Mouse (Mus musculus) embryonic facial prominence, embryonic 11.5 days (tissue): ENCODE results near the gene Snap29. TPM values are rescaled to one million over a fixed set of nuclear protein-coding genes. Genes with fewer than 3 reads are reported as not detected.

Source experiments
- ATAC-seq: fragments of 200-750 bp; cut with Nextera tagmentation; replicated peaks from 2 replicates; pipeline ENCODE4 v1.8.0; 2017; ENCODE audit warnings: low read depth; ENCODE audit not compliant: insufficient number of reproducible peaks, low FRiP score, low TSS enrichment
- DNase-seq: peaks from one replicate; pipeline ENCODE4 v3.0.0-alpha.2; 2015; ENCODE audit warnings: low spot score
- H3K27ac ChIP-seq: fragments of 300-500 bp; sonication (generic); replicated peaks from 2 replicates; pipeline ENCODE4 v1.5.1; 2014; ENCODE audit warnings: mild to moderate bottlenecking, low read depth, low read length, control low read depth
- H3K27me3 ChIP-seq: fragments of 300-500 bp; sonication (generic); 2 replicates; pipeline ENCODE4 v1.6.1; 2014; ENCODE audit warnings: mild to moderate bottlenecking, low read length, moderate library complexity, mixed read lengths; ENCODE audit not compliant: control insufficient read depth, insufficient read depth
- H3K36me3 ChIP-seq: fragments of 300-500 bp; sonication (generic); replicated peaks from 2 replicates; pipeline ENCODE4 v1.6.1; 2014; ENCODE audit warnings: low read depth, mild to moderate bottlenecking, low read length, moderate library complexity, mixed read lengths; ENCODE audit not compliant: control insufficient read depth, insufficient read depth
- H3K4me1 ChIP-seq: fragments of 300-500 bp; sonication (generic); 2 replicates; pipeline ENCODE4 v1.6.1; 2014; ENCODE audit warnings: low read length, mixed read lengths; ENCODE audit not compliant: control insufficient read depth, insufficient read depth
- H3K4me2 ChIP-seq: fragments of 300-500 bp; sonication (generic); 2 replicates; pipeline ENCODE4 v1.6.1; 2014; ENCODE audit warnings: low read depth, mild to moderate bottlenecking, control low read depth, low read length, moderate library complexity
- H3K4me3 ChIP-seq: fragments of 300-500 bp; sonication (generic); 2 replicates; pipeline ENCODE4 v1.5.1; 2014; ENCODE audit warnings: low read depth, low read length, control low read depth
- H3K9ac ChIP-seq: fragments of 300-500 bp; sonication (generic); replicated peaks from 2 replicates; pipeline ENCODE4 v1.6.1; 2014; ENCODE audit warnings: mild to moderate bottlenecking, control low read depth, low read length
- H3K9me3 ChIP-seq: fragments of 300-500 bp; sonication (generic); replicated peaks from 2 replicates; pipeline ENCODE4 v1.6.1; 2016; ENCODE audit warnings: mild to moderate bottlenecking, low read length, inconsistent platforms, mixed read lengths; ENCODE audit not compliant: control insufficient read depth
- WGBS: fragments of 180-500 bp; shearing (Covaris S2); extraction: QIAGEN DNeasy Blood & Tissue Kit; methylation state at CpG from one replicate; pipeline ENCODE4 v1.1.7; 2014; 5-methylcytosine and 5-hydroxymethylcytosine counted together
- polyA plus RNA-seq: library from polyadenylated mRNA; unstranded; fragments of >200 nt; fragmentation: Nextera tagmentation; extraction: Ambion mirVana; gene quantifications from 2 replicates; pipeline ENCODE4 v1.2.1, GENCODE M21; 2014

Gene Snap29
- 7.0 and 7.2 TPM in 2 replicates for polyA plus RNA-seq

DNA sequence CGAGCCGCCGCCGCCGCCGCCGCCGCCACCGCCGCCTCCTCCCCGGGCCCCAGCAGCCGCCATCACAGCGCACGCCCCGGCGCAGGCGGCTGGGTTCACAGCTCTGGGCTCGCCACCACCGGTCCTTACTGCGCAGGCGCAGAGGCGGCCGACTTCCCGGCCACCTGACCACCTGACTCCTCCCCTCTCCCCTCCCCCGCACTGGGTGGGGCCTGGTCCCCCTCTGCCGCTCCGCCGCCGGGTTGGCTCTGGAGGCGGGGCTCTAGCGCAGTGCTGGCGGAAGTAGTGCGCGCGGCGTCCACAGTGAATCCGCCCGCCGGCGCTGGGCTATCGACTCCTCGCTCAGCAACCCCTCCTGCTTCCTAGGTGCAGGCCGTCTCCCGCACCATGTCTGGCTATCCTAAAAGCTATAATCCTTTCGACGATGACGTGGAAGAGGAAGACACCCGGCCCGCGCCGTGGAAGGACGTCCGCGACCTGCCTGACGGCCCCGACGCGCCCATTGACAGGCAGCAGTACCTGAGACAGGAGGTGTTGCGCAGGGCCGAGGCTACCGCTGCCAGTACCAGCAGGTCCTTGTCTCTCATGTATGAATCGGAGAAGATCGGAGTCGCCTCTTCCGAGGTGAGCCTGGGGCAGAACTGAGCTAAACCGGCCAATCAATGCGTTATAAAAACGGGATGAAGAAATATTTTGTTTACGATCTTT lies at the start of gene Snap29, which contains the start of gene Pi4ka:
Snap29 (plus strand) TSS at position 251 of the 708 bp plus-strand sequence.
Pi4ka (minus strand) TSS at position 579 of the 708 bp plus-strand sequence.
- Histone ChIP-seq H3K4me2 (peak within 1 kb of the TSS; percentile 62), H3K27ac (no peak within 1 kb of the TSS)

DNA sequence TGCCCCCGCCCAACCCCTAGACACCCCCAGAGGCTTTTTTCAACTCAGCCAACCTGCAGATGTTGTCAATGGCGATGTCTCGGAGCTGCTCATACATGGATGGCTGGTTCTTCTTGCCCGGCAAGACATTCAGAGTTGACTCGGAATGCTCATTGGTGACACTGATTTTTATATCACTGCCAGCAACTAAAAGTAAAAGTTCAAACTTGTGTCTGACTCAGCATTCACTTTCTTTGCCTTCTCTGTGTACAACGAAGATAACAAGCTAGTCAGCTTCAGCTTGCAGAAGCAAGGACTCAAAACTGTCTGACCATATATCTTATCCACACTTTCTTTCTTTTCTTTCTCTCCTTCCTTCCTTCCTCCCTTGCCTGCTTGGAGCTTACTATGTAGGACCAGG lies 49.8 kb upstream of the Snap29 start:
- H3K27me3 ChIP-seq = no peaks in the 10 kb centered on the region
- no peaks in the 10 kb centered on the region for H3K4me1 ChIP-seq
- H3K9me3 ChIP-seq = no peaks in the 10 kb centered on the region
- H3K27ac ChIP-seq = no peak overlapping the region
- H3K9ac ChIP-seq = no peak overlapping the region
- no peak overlapping the region for H3K4me2 ChIP-seq
- 94% methylated on average over 6 of the region's 6 CpGs for WGBS
- DNase-seq (no peak), ATAC-seq (no peak)
- H3K36me3 ChIP-seq = no peaks in the 10 kb centered on the region; the same call in 1 of the 2 replicates
- H3K4me3 ChIP-seq = no peak overlapping the region

More for the DNA sequence above, at the start of gene Snap29, which contains the start of gene Pi4ka:
- no peaks in the 10 kb centered on the region for H3K36me3 ChIP-seq
- H3K27me3 ChIP-seq = no peaks in the 10 kb centered on the region
- no peaks in the 10 kb centered on the region for H3K4me1 ChIP-seq
- peak within 1 kb of the TSS; percentile 79 for H3K4me3 ChIP-seq
- DNase-seq (peak; percentile 99), ATAC-seq (peak; percentile 97)
- no peaks in the 10 kb centered on the region for H3K9me3 ChIP-seq
- 1% methylated on average over 57 of the region's 69 CpGs for WGBS
- peak within 1 kb of the TSS; percentile 76 for H3K9ac ChIP-seq

DNA sequence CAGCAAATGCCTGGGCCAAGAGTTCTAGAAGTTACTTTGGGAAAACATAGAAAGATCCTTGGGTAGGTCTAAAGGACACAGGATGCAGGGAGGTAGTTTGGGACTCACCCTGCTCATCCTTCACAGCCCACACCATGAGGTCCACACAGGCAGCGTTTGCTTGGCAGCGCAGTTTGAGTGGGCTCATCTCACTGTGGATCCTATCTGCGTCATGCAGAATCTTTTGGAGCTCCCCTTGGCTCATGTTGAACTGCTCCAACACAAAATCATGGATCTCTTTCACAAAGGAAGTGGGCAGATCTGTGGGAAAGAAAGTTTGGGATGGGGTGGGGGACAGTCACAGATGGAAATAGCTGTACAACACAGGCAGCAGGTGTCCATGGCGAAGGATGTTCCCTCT lies 47.0 kb upstream of the Snap29 start:
- no peak overlapping the region for H3K4me2 ChIP-seq
- DNase-seq (no peak), ATAC-seq (no peak)
- H3K36me3 ChIP-seq = no peaks in the 10 kb centered on the region; the same call in 1 of the 2 replicates
- H3K27ac ChIP-seq = no peak overlapping the region
- 95% methylated on average over 4 of the region's 4 CpGs for WGBS
- H3K27me3 ChIP-seq = no peaks in the 10 kb centered on the region
- H3K9me3 ChIP-seq = no peaks in the 10 kb centered on the region
- no peaks in the 10 kb centered on the region for H3K4me1 ChIP-seq
- no peak overlapping the region for H3K9ac ChIP-seq
- no peak overlapping the region for H3K4me3 ChIP-seq

DNA sequence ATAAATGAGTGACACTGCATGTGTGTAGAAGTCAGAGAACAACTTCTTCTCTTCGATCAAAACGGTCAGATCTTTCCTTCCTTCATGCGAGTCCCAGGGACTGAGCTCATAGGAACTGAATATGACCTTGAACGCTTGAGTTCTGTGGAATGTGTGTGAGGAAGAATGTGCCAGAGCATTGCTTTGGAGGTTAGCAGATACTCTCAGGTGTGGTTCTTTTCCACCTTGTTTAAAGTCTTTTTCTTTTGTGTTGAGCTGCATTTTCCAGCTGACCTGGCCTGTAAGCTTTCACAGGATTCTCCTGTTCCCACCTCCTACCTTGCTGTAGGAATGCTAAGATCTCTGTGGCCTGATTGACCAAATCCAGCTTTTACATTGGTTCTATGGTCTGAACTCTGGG lies 23.5 kb upstream of the Snap29 start:
- WGBS = 92% methylated on average over 4 of the region's 4 CpGs
- Histone ChIP-seq H3K4me2 (no peak overlapping the region), H3K4me1 (no peaks in the 10 kb centered on the region), H3K27me3 (no peaks in the 10 kb centered on the region), H3K9ac (no peak overlapping the region), H3K27ac (no peak overlapping the region), H3K9me3 (no peaks in the 10 kb centered on the region), H3K4me3 (no peak overlapping the region), H3K36me3 (no peaks in the 10 kb centered on the region; the same call in 1 of the 2 replicates)
- DNase-seq (no peak), ATAC-seq (no peak)

DNA sequence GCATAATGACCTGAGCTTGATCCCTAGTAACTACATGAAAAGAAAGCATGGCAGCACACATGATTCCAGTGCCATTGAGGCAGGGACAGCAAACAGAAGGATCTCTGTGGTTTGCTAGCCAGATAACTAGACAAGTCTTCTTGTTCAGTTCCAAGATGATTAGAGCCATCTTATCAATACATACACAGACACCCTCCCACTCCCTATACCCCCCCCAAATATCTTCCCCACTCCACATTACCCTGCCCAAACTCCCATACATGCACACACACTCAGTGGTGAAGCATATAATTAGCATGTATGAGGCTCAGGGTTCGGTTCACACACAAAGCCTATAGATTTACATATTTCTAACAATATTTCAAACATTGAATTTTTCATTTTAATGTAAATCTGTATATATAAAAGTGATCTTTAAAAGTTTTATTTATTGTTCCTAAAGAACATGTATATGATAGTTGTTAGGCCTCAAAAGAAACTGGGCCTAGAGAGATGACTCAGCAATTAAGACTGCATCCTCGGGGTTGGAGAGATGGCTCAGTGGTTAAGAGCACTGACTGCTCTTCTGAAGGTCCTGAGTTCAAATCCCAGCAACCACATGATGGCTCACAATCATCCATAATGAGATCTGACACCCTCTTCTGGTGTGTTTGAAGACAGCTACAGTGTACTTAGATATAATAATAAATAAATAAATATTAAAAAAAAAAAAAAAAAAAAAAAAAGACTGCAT lies 22.0 kb upstream of the Snap29 start:
- WGBS = 89% methylated on average over 2 of the region's 2 CpGs
- no peaks in the 10 kb centered on the region for H3K4me1 ChIP-seq
- H3K9me3 ChIP-seq = no peaks in the 10 kb centered on the region
- H3K4me2 ChIP-seq = no peak overlapping the region
- ATAC-seq (no peak), DNase-seq (no peak)
- no peak overlapping the region for H3K4me3 ChIP-seq
- H3K27me3 ChIP-seq = no peaks in the 10 kb centered on the region
- H3K36me3 ChIP-seq = no peaks in the 10 kb centered on the region; the same call in 1 of the 2 replicates
- no peak overlapping the region for H3K27ac ChIP-seq
- H3K9ac ChIP-seq = no peak overlapping the region

DNA sequence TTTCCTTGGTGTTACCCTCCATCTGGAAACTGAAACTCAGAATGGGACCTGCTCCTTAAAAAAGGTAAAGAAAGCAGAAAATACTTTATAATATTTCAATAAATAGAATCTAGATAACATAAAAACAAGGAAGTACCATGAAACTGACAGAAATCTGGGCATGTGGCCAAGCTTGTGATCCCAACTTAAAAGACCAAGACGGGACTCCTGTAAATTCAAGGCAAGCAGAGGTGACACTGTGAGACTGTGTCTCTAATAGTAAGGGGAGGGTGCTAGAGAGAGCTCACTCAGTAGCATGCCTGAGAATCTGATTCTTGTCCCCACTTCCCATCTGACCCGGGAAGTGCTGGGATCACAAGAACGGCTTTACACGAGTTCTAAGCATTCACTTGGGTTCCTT lies 13.0 kb upstream of the Snap29 start:
- Histone ChIP-seq H3K9me3 (no peaks in the 10 kb centered on the region), H3K4me3 (no peak overlapping the region), H3K9ac (no peak overlapping the region), H3K36me3 (no peaks in the 10 kb centered on the region), H3K4me2 (no peak overlapping the region), H3K4me1 (no peaks in the 10 kb centered on the region), H3K27me3 (no peaks in the 10 kb centered on the region), H3K27ac (no peak overlapping the region)
- ATAC-seq = no peak
- WGBS = 82% methylated on average over 4 of the region's 4 CpGs
- no peak for DNase-seq

DNA sequence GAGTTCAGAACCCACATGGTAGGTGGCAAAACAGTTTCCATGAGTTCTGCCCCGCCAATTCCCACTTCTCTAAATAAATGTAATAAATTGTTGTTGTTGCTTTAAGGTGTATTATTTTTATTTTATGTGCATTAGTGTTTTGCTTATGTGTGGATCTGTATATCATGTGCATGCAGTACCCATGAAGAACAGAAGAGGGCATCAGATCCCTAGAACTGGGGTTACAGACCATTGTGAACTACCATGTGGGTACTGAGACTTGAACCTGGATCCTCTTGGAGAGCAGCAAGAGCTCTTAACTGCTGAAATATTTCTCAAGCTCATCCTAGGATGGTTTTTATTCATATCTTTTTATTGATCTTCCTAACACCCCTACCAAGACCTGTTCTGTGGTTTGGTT lies 2.9 kb upstream of the Snap29 start:
- no peak overlapping the region for H3K4me2 ChIP-seq
- ATAC-seq (no peak), DNase-seq (peak; percentile 34)
- no peaks in the 10 kb centered on the region for H3K36me3 ChIP-seq
- WGBS = 77% methylated on average over 1 of the region's 1 CpGs
- no peaks in the 10 kb centered on the region for H3K4me1 ChIP-seq
- H3K9ac ChIP-seq = no peak overlapping the region
- no peaks in the 10 kb centered on the region for H3K9me3 ChIP-seq
- H3K4me3 ChIP-seq = no peak overlapping the region
- H3K27ac ChIP-seq = no peak overlapping the region
- H3K27me3 ChIP-seq = no peaks in the 10 kb centered on the region

DNA sequence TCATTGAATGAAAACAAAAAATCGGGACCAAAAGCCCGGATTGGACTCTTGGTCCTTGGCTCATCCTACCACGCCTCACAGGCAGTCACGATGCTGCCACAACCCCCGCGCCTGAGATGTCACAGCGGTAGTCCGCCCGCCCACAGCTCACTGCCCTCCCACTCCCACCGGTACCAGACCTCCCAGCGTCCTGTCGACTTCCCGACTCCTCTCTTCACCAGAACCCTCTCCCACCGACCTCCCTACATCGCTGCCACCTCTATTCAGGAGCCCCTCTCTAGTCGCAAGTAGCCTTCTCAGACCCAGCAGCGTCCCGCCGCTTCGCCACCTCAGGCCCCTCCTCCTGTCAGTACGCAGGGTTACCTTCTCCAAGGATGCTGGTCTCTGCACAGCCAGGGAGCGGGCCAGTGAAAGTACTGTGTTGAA lies 502 bp upstream of the Snap29 start:
- DNase-seq = peak; percentile 36
- under 1% methylated on average over 22 of the region's 22 CpGs for whole genome bisulfite sequencing
- peak; percentile 89 for ATAC-seq

More for the DNA sequence above, 502 bp upstream of the Snap29 start:
- Histone ChIP-seq H3K9me3 (no peaks in the 10 kb centered on the region), H3K27me3 (no peaks in the 10 kb centered on the region), H3K4me1 (no peaks in the 10 kb centered on the region), H3K36me3 (no peaks in the 10 kb centered on the region), H3K9ac (peak overlapping the region; percentile 76), H3K4me3 (peak overlapping the region; percentile 79), H3K27ac (no peak overlapping the region), H3K4me2 (peak overlapping the region; percentile 54)
